Mouse (Mus musculus) gastrocnemius, postnatal 10 days (tissue): Measurements from ENCODE around the gene Pou2f2. TPM values are rescaled to one million over a fixed set of nuclear protein-coding genes. Genes with fewer than 3 reads are reported as not detected.

Source experiments
- DNase-seq: peaks from one replicate; pipeline ENCODE4 v3.0.0; 2021; ENCODE audit warnings: mixed read lengths
- total RNA-seq, 2 experiments: library from RNA; stranded (reverse); gene quantifications; 2 replicates each; pipeline ENCODE4 v1.2.3; 2021

The Pou2f2 gene
- total RNA-seq, 2 experiments from 2014 or later: 0.16 to 0.77 TPM

- DNase-seq: no peak
These were observed 15.6 kb upstream of the Pou2f2 start for GRCm38 (mm10) chr7:25195148-25195547.

GRCm38 (mm10) chr7:25192110-25192509 lies 12.6 kb upstream of the Pou2f2 start:
- DNase-seq: no peak

- DNase-seq: no peak
These were observed 11.3 kb upstream of the Pou2f2 start for GRCm38 (mm10) chr7:25190806-25191205.

- DNase-seq: peak; percentile 88
These were observed 8.4 kb upstream of the Pou2f2 start for GRCm38 (mm10) chr7:25187662-25188650.

GRCm38 (mm10) chr7:25184091-25184490 lies 4.6 kb upstream of the Pou2f2 start:
- no peak for DNase-seq

GRCm38 (mm10) chr7:25181814-25182213 lies 2.3 kb upstream of the Pou2f2 start:
- DNase-seq: no peak

GRCm38 (mm10) chr7:25181331-25181790 lies 1.8 kb upstream of the Pou2f2 start:
- peak; percentile 30 for DNase-seq

- no peak for DNase-seq
These were observed 986 bp upstream of the Pou2f2 start for GRCm38 (mm10) chr7:25180512-25180911.

GRCm38 (mm10) chr7:25178787-25179605 lies 530 bp downstream of the Pou2f2 start:
- DNase-seq: no peak

- DNase-seq: no peak
These were observed 1.2 kb downstream of the Pou2f2 start for GRCm38 (mm10) chr7:25178317-25178716.

- no peak for DNase-seq
These were observed 5.2 kb downstream of the Pou2f2 start for GRCm38 (mm10) chr7:25174343-25174742.

- DNase-seq: no peak
These were observed 6.9 kb downstream of the Pou2f2 start for GRCm38 (mm10) chr7:25172669-25173068.

GRCm38 (mm10) chr7:25170583-25170982 lies 8.9 kb downstream of the Pou2f2 start:
- no peak for DNase-seq

GRCm38 (mm10) chr7:25166106-25166505 lies 13.4 kb downstream of the Pou2f2 start:
- DNase-seq: no peak

- DNase-seq: no peak
These were observed 23.3 kb downstream of the Pou2f2 start for GRCm38 (mm10) chr7:25156158-25156648.

GRCm38 (mm10) chr7:25155469-25156157 lies 23.9 kb downstream of the Pou2f2 start:
- no peak for DNase-seq

GRCm38 (mm10) chr7:25154648-25155047 lies 24.9 kb downstream of the Pou2f2 start:
- DNase-seq: no peak

GRCm38 (mm10) chr7:25153841-25154240 lies 25.7 kb downstream of the Pou2f2 start:
- DNase-seq: no peak

- DNase-seq: no peak
These were observed 27.5 kb downstream of the Pou2f2 start for GRCm38 (mm10) chr7:25151916-25152556.

GRCm38 (mm10) chr7:25151009-25151408 lies 28.5 kb downstream of the Pou2f2 start:
- DNase-seq: no peak

- DNase-seq: no peak
These were observed 29.3 kb downstream of the Pou2f2 start for GRCm38 (mm10) chr7:25150151-25150663.
